Mouse (Mus musculus) neural tube, embryonic 13.5 days (tissue): ENCODE data around the gene Hspa4. TPM values are rescaled to one million over a fixed set of nuclear protein-coding genes. Genes with fewer than 3 reads are reported as not detected.
"Not testable (repeated sequence)": the region's sequence is repeated elsewhere in the genome, so short reads cannot be mapped to it uniquely, and the experiment has no call there.

ENCODE experiments used
- ATAC-seq: fragments of 200-750 bp; cut with Nextera tagmentation; 2 replicates; pipeline ENCODE4 v1.8.0; 2017; ENCODE audit warnings: low read depth, mild to moderate bottlenecking, moderate TSS enrichment, moderate library complexity
- H3K27ac ChIP-seq: fragments of 300-500 bp; sonication (generic); replicated peaks from 2 replicates; pipeline ENCODE4 v1.5.1; 2015; ENCODE audit warnings: moderate library complexity, mild to moderate bottlenecking, inconsistent platforms
- H3K27me3 ChIP-seq: fragments of 300-500 bp; sonication (generic); 2 replicates; pipeline ENCODE4 v1.6.1; 2015; ENCODE audit warnings: mild to moderate bottlenecking, inconsistent platforms
- H3K36me3 ChIP-seq: fragments of 300-500 bp; sonication (generic); 2 replicates; pipeline ENCODE4 v1.6.1; 2015; ENCODE audit warnings: mild to moderate bottlenecking, inconsistent platforms
- H3K4me1 ChIP-seq: fragments of 300-500 bp; sonication (generic); replicated peaks from 2 replicates; pipeline ENCODE4 v1.6.1; 2015; ENCODE audit warnings: inconsistent platforms
- H3K4me2 ChIP-seq: fragments of 300-500 bp; sonication (generic); 2 replicates; pipeline ENCODE4 v1.6.1; 2015; ENCODE audit warnings: inconsistent platforms, mild to moderate bottlenecking, moderate library complexity
- H3K4me3 ChIP-seq: fragments of 300-500 bp; sonication (generic); 2 replicates; pipeline ENCODE4 v1.5.1; 2015; ENCODE audit warnings: mild to moderate bottlenecking, inconsistent platforms
- H3K9ac ChIP-seq: fragments of 300-500 bp; sonication (generic); 2 replicates; pipeline ENCODE4 v1.6.1; 2015; ENCODE audit warnings: moderate library complexity, mild to moderate bottlenecking, inconsistent platforms
- H3K9me3 ChIP-seq: fragments of 300-500 bp; sonication (generic); 2 replicates; pipeline ENCODE4 v1.6.1; 2016; ENCODE audit warnings: inconsistent platforms
- WGBS: fragments of 180-500 bp; shearing (Covaris S2); methylation state at CpG from one replicate; pipeline ENCODE4 v1.1.7; 2015; 5-methylcytosine and 5-hydroxymethylcytosine counted together
- polyA plus RNA-seq: library from polyadenylated mRNA; unstranded; fragments of >200 nt; fragmentation: Nextera tagmentation; extraction: Ambion mirVana; gene quantifications from 2 replicates; pipeline ENCODE4 v1.2.1, GENCODE M21; 2015

Gene Hspa4
- polyA plus RNA-seq: 56.1 and 63.0 TPM in 2 replicates

DNA sequence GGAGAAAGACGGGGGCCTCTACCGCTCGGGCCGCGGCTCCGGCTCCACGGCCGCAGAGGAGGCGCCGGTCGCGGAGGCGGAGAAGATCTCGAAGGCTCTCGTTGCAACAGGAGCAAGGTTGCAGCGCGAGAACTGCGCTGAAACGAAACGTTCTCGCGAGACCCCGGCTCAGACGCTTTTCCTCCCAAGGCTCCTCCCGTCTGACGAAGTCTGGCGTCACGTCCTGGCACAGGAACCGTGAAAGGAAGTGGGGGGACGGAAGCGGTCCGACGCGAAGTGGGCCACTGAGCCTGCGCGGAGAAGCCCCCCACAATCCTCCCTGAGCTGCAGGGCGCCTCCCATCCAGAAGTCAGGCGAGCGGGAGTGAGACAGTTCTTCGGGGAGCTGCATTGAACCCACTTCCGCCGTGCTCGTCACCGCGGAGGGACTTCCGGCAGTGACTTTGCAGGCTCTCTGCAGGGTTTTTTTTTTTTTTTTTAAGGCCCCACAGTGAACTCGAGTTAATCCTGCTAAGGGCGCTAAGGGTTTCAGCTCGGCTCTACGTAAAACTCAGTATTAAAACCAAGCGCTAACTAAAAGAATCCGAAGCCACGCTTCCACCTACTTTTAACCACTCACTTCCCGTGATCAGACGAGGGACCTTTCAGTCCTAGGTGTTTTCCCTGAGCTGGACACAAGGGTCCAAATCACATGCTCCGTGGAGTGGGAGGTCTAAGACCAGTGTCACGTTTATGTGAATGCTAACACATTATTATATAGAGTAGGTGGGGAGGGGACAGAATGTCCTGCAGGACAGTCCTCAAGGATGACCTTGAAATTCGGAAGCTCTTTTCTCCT, at the start of gene Hspa4:
Hspa4 (minus strand) TSS at position 128 of the 837 bp plus-strand sequence.
- WGBS: 2% methylated on average over 58 of the region's 58 CpGs

DNA sequence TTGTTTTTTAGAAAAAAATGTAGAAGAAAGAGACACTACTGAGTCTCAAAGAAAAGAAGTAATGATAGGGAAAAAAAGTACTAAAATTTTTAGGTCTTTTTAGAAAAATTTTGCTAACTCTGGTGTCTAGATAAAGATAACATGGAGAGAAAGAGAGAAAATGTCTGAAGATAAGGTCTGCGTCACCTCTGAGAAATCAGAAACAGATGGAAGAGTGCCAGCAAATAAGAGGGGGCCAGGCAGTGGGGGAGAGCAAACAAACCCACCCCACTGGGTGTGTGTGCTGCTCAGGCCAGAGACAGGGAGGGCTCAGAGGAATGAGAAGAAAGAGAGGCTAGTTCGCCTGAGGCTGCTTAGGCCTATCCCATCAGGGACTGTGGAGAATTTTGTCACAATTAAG, 45.5 kb upstream of the Hspa4 start:
- Histone ChIP-seq H3K27me3 (no peaks in the 10 kb centered on the region), H3K36me3 (no peaks in the 10 kb centered on the region), H3K4me1 (peaks cover 5% of the 10 kb centered on the region; the same call in 1 of the 2 replicates), H3K9ac (no peak overlapping the region), H3K4me3 (no peak overlapping the region), H3K9me3 (no peaks in the 10 kb centered on the region), H3K27ac (no peak overlapping the region), H3K4me2 (no peak overlapping the region)
- WGBS: 56% methylated on average over 2 of the region's 2 CpGs
- no peak for ATAC-seq

More for the DNA sequence above, at the start of gene Hspa4:
- Histone ChIP-seq H3K4me2 (peak within 1 kb of the TSS; percentile 91), H3K36me3 (no peaks in the 10 kb centered on the region), H3K9me3 (no peaks in the 10 kb centered on the region), H3K4me1 (peaks cover 39% of the 10 kb centered on the region), H3K4me3 (peak within 1 kb of the TSS; percentile 100), H3K9ac (peak within 1 kb of the TSS; percentile 99), H3K27me3 (no peaks in the 10 kb centered on the region), H3K27ac (peak within 1 kb of the TSS; percentile 96)
- peak; percentile 98 for ATAC-seq

DNA sequence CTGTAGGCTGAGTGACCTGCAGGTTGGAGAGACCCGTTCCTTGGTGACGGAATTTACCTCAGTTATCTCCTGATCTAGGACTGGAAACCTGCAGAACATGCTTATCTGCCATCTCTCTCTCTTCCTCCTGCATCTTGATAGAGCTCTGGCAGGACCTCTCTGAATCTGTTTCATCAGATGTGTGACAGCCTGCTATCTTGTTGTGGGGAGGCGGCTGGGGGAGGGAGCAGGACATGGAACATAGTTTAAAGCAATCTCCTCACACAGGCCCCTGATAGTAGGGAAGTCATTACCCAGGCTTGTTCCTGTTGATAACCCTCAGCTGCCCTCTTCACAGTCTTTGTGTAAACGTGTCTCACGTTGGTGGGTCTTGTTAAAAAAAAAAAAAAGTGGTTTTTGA, 45.1 kb upstream of the Hspa4 start:
- H3K9me3 ChIP-seq: no peaks in the 10 kb centered on the region
- H3K36me3 ChIP-seq: no peaks in the 10 kb centered on the region
- H3K4me3 ChIP-seq: no peak overlapping the region
- no peak overlapping the region for H3K9ac ChIP-seq
- H3K4me1 ChIP-seq: peaks cover 5% of the 10 kb centered on the region; the same call in 1 of the 2 replicates
- H3K4me2 ChIP-seq: no peak overlapping the region
- H3K27me3 ChIP-seq: no peaks in the 10 kb centered on the region
- ATAC-seq: no peak
- no peak overlapping the region for H3K27ac ChIP-seq
- WGBS: 40% methylated on average over 5 of the region's 5 CpGs

DNA sequence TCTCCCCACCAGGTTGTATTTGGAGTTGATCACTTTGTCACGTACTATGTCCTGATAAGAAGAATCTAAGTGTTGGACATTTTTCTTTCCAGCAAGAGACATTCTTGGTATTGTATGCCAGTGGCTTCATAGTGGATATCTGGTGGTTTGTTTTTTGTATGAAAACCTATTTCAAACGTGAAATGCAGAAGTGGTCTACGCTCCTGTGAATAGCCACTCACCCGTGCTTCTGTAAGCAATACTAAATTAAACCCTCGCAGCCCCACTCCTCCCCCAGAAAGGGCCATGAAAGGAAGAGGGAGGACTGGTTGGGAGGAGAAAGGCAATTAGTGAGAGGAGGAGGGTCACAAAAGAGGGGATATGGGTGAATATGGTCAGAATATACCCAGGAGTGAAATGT, 42.5 kb upstream of the Hspa4 start:
- no peak for ATAC-seq
- Histone ChIP-seq H3K27me3 (no peaks in the 10 kb centered on the region), H3K4me3 (no peak overlapping the region), H3K36me3 (no peaks in the 10 kb centered on the region), H3K9ac (no peak overlapping the region), H3K4me2 (no peak overlapping the region), H3K27ac (no peak overlapping the region), H3K4me1 (no peaks in the 10 kb centered on the region), H3K9me3 (no peaks in the 10 kb centered on the region)
- WGBS: 62% methylated on average over 5 of the region's 5 CpGs

DNA sequence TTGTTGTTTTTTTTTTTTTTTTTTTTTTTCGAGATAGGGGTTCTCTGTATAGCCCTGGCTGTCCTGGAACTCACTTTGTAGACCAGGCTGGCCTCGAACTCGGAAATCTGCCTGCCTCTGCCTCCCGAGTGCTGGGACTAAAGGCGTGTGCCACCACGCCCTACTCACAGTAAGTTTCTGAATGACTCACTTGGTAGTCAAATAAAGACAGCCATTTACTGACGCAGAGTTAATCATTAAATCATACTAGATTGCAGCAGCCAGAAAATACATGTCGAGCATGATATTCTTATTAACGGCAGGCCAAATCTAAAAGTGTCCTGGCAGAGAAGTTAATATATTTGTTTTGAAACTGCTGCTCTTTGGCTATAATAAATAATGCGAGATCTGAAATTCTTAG, 40.8 kb upstream of the Hspa4 start:
- H3K9me3 ChIP-seq, H3K4me1 ChIP-seq, H3K36me3 ChIP-seq, H3K4me2 ChIP-seq, H3K4me3 ChIP-seq, ATAC-seq, H3K27me3 ChIP-seq, H3K9ac ChIP-seq, H3K27ac ChIP-seq: not testable (repeated sequence)
- WGBS: 94% methylated on average over 9 of the region's 10 CpGs

DNA sequence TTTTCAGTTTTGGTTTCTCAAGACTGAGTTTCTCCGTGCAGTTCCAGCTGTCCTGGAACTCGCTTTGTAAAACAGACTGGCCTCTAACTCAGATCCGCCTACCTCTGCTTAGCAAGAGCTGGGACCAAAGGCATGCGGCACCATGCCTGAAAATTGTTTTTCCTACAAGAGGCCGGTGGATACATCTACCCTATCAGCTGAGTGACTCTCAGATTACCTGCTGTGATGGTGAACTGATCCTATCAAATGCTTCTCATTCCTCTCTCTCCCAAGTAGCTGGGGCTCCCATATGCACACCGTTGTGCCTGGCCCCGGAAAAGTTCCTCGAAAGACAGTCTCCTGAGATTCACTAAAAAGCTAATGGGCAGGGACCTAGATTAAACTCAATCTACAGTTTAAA, 37.4 kb upstream of the Hspa4 start:
- Histone ChIP-seq H3K27ac (no peak overlapping the region), H3K27me3 (no peaks in the 10 kb centered on the region), H3K4me2 (no peak overlapping the region), H3K4me3 (no peak overlapping the region), H3K9me3 (no peaks in the 10 kb centered on the region), H3K36me3 (peaks cover 9% of the 10 kb centered on the region), H3K9ac (no peak overlapping the region), H3K4me1 (no peaks in the 10 kb centered on the region)
- no peak for ATAC-seq
- 73% methylated on average over 8 of the region's 8 CpGs for WGBS

DNA sequence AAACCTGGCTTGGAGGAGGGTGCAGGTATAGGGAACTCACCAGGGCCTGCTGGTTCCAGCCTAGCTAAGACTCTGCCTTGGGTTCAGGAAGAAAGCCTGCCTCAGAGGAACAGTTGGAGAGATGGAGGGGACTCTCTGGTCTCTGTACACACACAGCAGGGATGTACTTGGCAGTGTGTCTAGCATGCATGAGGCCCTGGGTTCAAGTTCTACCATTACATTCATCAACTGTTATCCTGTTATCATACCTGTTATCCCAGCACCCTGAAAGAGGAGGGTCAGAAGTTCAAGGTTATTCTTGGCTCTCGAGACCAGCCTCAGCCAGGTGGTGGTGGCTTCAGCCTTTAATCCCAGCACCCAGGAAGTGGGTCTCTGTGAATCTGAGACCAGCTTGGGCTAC, 36.7 kb upstream of the Hspa4 start:
- Histone ChIP-seq H3K4me3 (no peak overlapping the region), H3K27ac (no peak overlapping the region), H3K9ac (no peak overlapping the region), H3K4me2 (no peak overlapping the region), H3K36me3 (peaks cover 15% of the 10 kb centered on the region), H3K9me3 (no peaks in the 10 kb centered on the region), H3K4me1 (no peaks in the 10 kb centered on the region), H3K27me3 (no peaks in the 10 kb centered on the region)
- ATAC-seq: no peak
- WGBS: 75% methylated on average over 1 of the region's 1 CpGs

DNA sequence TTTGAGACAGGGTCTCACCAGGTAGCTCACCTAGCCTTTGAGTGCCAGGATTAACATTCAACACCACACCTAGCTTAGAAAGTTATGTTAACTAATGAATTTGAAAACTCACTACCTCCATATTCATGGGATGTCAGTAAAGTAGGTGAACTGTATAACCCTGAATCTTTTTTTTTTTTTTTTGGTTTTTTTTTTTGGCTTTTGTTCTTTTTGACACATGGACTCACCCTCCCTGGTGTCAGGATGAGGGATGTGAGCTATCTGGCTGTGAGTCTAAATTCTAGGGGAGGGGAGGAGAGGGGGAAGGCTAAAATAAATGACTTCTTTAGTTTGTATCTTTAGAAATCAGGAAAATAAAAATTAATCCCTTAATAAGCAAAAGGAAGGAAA, 35.9 kb upstream of the Hspa4 start:
- Histone ChIP-seq H3K27me3 (no peaks in the 10 kb centered on the region), H3K4me1 (no peaks in the 10 kb centered on the region), H3K4me3 (no peak overlapping the region), H3K27ac (no peak overlapping the region), H3K9me3 (no peaks in the 10 kb centered on the region), H3K36me3 (peaks cover 23% of the 10 kb centered on the region), H3K4me2 (no peak overlapping the region), H3K9ac (no peak overlapping the region)
- no peak for ATAC-seq

DNA sequence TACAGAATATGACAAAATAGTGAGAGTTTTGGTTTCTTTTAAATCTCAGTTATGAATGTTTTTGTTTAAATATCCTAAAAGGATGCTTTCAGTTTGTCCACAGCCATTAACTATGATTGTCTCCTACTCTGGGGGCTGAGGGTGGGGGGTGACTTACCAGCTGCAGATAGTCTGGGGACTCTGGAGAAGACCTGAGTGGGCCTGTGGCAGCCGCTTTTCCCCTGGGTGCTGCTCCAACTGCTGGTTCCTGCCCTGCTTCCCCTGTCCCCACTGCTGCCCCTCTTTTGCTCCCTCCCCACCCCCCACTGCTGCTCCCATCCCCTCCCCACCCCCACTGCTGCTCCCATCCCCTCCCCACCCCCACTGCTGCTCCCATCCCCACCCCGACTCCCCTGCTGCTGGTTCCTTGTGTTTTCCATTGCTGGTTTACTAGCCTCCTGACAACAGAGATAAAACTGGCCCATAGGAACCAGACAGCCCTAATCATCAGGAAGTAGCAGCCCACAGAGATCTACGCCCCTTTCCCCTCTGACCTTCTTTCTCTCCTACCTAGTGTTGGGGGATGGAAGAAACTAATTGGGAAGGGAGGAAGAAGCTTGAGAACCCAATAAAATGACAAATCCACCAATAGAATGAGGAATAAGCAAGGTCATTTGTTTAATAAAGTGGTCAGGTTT, 35.4 kb upstream of the Hspa4 start:
- no peaks in the 10 kb centered on the region for H3K4me1 ChIP-seq
- H3K36me3 ChIP-seq: peaks cover 28% of the 10 kb centered on the region
- no peak overlapping the region for H3K9ac ChIP-seq
- ATAC-seq: no peak
- H3K4me2 ChIP-seq: no peak overlapping the region
- no peak overlapping the region for H3K4me3 ChIP-seq
- H3K27me3 ChIP-seq: no peaks in the 10 kb centered on the region
- 35% methylated on average over 3 of the region's 3 CpGs for WGBS
- no peaks in the 10 kb centered on the region for H3K9me3 ChIP-seq
- no peak overlapping the region for H3K27ac ChIP-seq

DNA sequence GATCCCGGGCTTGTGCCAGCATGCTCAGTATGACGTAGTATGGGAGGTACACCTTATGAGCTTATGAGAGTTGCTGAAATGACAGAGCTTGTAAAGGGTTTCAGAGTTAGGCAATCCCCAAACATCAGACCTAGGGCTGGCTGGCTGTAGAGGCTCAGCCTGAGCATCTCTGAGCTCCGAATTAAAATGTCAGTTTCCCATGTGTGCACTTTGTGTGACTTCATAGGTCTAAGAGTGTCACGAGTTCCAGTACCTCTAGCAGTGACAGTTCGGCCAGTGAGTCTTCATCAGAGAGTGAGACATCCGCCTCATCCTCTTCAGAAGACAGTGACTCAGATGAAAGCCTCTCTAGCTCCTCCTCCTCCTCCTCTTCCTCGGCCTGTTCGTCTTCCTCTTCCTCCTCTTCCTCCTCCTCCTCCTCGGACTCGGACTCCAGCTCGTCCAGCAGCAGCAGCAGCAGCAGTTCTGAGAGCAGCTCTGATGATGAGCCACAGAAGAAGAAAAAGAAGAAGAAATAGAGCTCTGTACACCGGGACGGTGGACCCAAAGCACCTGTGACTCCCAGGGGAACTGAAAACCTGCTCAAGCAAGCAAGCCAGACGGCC, 31.9 kb upstream of the Hspa4 start:
- H3K9me3 ChIP-seq: no peaks in the 10 kb centered on the region
- H3K4me3 ChIP-seq: no peak overlapping the region
- H3K27ac ChIP-seq: no peak overlapping the region
- ATAC-seq: no peak
- peaks cover 60% of the 10 kb centered on the region for H3K36me3 ChIP-seq
- no peak overlapping the region for H3K4me2 ChIP-seq
- H3K4me1 ChIP-seq: no peaks in the 10 kb centered on the region
- H3K9ac ChIP-seq: no peak overlapping the region
- 94% methylated on average over 14 of the region's 14 CpGs for WGBS
- H3K27me3 ChIP-seq: no peaks in the 10 kb centered on the region

DNA sequence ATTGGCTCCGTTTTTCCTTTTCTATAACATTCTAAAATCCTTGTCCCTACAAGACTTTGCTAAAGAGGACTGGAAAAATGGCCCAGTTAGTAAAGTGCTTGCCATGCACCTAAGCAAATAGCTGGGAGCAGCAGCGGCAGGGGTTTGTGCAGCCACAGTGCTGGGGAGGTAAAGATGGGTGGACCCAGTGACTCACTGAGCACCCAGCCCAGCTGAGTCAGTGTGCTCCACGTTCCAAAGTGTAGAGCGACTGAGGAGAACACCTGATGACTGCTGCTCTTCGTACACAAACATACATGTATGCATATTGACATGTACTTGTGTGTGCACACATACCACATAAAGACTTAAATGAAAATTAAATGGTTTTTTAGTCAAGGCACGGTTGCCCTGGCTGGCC, 30.9 kb upstream of the Hspa4 start:
- H3K27ac ChIP-seq: no peak overlapping the region
- no peak overlapping the region for H3K9ac ChIP-seq
- 96% methylated on average over 6 of the region's 6 CpGs for WGBS
- peaks cover 64% of the 10 kb centered on the region for H3K36me3 ChIP-seq
- ATAC-seq: no peak
- no peak overlapping the region for H3K4me2 ChIP-seq
- H3K4me1 ChIP-seq: no peaks in the 10 kb centered on the region
- H3K27me3 ChIP-seq: no peaks in the 10 kb centered on the region
- no peak overlapping the region for H3K4me3 ChIP-seq
- H3K9me3 ChIP-seq: no peaks in the 10 kb centered on the region

DNA sequence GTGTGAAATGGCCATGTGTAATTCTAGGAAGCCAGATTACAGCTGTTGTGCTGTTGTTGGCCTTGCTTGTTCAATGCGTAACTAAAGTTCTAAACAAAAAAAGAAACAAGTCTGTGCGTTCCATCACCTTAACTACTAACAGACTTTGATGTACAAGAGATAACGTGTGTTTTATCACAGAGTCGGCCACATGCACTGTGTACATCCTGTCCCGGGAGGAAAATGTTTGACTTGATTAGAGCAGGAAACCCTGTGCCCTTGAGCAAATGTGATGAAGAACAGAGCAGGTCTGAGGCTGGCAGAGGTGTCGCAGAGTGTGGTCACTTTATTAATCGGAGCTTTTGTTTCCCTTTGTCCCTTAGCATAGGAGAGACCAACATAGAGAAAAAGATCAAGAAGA, 30.1 kb upstream of the Hspa4 start:
- Histone ChIP-seq H3K27ac (no peak overlapping the region), H3K4me3 (no peak overlapping the region), H3K27me3 (no peaks in the 10 kb centered on the region), H3K9ac (no peak overlapping the region), H3K4me2 (no peak overlapping the region), H3K9me3 (no peaks in the 10 kb centered on the region), H3K4me1 (peaks cover 4% of the 10 kb centered on the region), H3K36me3 (peaks cover 64% of the 10 kb centered on the region)
- 89% methylated on average over 7 of the region's 7 CpGs for WGBS
- ATAC-seq: no peak
